Mouse (Mus musculus) mesoderm, embryonic 11.5 days (tissue): ENCODE data around the gene Pcbp4.

ENCODE experiments used
- DNase-seq: peaks from one replicate; pipeline ENCODE4 v3.0.0-alpha.2; 2012; ENCODE audit warnings: low read depth, low spot score

Gene Pcbp4

DNA sequence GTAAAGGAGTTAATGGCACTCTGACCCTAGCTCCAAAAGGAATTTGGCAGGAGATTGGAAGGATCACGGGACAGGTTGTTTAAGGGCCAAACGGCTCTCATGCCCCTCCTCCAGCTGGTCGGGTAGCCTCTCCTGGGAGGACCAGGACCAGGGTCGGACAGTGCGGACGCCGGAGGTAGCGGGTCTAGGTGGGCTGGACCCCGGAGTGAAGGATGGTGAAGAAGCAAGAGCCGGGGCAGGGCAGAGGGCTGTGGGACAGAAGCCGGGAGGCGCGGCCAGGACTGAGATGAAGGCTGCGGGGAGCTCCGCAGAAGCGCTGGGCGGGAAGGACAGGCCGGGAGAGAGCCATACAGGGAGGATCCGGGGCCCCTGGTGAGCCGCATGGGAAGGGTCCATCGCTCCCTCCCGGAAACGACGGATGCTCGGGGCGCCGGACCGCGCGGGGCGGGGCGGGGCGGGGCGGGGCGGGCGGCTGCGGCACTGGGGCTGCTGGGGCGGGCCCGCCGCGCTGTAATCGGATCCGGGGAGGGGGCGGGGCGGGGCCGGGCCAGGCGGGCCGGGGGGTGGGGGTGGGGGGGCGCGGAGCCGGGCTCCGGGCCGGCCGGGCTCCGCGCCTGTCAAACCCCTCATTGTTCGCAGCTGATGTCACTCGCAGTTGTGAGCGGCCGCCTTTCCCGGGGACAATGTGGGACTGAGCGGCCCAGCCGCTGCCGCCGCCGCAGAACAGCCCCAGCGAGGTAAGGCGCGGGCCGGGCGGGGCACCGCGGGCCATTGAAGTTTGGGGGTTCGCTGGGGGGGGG, at the start of gene Pcbp4:
Gene Pcbp4 (plus strand): TSS at position 21 of the 800 bp plus-strand sequence.
- DNase-seq = peak; percentile 79

DNA sequence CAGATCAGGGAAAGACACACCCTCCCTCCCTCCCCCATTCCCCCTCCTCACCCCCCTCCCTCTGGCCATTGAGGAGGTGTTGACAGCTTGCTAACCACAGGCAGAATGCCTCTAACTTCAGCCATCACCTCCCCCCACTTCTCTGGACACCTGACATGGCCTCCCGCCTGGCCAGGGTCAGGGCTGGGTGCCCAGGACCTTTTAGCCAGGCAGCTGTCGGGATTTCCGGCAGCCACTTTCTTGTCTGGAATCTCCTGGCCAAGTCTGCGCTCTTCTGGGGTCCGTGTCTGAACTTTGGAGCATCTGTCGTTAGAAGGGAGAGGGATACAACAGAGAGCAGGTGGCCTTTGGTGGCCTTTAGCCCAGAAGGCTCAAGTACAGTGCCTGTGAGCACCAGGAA, 47.8 kb upstream of the Pcbp4 start:
- no peak for DNase-seq

DNA sequence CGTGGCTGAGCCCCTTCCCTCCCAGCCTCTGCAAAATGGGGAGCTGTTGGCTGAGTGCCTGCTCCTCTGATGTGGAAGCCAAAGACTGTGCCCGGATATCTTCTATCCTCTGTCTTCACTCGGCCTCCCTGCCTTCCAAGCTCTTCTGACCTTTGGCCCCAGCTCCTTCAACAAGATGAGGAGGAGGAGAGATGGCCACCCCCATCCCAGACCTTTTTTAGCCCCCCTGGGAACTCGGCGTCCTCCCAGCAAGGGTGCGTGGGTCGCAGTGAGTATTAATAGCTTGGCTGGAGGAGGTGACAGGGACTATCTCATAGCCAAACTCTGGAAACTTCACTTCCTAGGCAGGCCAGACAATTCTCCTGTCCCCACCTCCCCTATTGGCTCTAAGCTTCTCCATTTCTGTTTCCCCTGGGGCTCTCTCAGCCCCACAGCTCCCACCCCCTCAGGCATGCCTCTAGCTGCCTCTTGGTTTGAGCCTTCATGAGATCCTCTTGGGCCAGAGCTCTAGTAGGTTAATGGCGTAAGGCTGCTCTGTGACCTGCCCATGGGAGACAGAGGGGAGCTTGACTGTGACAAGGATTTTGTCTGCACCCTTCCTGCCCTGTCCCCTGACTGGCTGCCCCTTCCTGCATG, 46.5 kb upstream of the Pcbp4 start:
- no peak for DNase-seq

DNA sequence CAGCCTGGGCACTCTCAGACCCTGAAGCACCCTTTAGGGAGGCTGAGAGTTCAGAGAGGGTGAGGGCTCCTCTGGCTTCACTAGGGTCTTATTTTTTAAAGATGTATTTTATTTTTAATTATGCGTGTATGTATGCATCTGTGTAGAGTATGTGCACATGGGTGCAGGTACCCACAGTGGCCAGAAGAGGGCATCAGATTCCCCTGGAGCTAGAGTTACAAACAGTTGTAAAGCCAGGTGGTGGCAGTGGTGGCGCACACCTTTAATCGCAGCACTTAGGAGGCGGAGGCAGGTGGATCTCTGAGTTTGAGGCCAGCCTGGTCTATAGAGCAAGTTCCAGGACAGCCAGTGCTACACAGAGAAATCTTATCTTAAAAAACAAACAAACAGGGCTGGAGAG, 44.0 kb upstream of the Pcbp4 start:
- DNase-seq = no peak

DNA sequence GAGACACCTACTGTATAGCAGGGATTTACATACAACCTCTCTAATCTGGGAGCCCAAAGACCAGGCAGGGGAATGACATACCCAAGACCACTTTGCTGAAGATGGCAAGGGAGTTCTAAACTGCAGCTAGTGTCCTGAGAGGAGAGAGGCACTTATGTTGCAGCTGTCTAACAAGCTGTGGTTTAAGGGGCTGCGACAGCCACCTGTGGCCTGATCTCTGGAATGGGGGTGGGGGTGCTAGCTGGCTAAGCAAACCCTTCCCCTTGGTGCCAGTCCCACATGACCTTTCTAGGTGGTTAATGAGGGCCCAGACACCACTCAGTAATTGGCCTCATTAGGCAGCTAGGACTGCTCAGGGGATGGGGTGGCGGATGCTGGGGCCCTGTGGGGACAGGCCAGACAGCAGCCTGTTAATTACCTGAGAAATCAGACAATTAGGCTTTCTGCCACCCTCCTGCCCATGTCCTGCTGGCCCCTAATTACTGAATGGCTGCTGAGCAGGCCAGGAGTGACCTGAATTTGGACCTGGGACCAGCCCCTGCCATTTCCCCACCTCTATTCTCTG, 42.9 kb upstream of the Pcbp4 start:
- DNase-seq = no peak

DNA sequence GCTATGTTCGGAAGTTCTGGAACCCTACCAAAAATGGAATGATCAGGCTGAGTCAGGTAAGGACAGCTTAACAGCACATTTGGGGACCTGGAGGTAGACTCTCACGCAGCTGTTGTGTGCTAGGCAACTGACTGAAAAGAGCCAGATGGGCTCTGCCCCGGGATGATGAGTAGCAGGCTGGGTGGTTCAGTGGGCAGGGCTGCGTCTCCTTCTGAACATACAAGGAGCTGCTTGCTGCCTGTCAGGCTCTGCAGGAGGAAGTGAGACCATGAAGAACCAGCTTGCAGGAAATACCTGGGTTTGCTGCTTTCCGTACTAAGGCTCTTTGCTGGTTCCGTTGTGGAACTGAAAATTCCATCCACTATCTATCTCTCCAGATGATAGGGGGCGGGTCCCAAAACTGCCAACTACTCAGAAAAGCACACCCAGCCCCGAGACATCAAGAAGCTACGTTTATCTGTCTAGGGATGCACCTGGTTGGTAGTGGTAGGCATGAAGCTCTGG, 41.9 kb upstream of the Pcbp4 start:
- no peak for DNase-seq

DNA sequence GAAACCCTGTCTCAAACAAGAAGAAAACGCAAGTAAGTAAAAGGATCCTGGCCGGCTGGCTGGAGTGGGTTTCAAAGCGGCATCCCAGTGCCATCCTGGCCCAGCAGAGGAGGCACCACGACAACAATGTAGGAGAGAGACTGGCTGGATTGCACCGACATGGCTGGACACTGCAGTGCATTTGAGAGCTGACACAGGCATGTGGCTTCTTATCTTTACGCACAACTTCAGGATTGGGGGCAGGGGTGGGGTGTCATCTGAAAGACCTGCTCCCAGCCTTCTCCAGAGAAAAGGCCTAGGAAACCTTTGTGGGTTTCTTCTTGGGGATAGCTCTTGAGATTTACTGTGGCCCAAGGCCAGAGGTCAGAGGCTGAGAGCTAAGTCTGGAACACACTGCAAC, 41.4 kb upstream of the Pcbp4 start:
- no peak for DNase-seq

DNA sequence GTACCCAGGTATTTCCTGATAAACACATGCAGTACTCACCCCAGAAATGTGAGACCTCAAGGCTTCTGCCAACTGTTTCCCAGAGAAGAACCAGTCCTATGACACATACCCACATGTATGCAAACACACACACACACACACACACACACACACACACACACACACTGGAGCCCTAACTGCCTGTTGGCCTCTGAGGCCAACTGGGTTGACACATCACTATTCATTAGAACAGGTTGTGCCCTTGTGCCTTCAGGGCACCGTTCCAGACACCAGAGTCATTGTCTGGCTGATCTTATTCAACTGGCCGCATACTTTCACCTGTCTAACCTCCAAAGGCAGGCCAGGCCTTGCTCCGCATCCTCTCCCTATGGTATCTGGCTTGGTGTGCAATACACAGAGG, 40.9 kb upstream of the Pcbp4 start:
- DNase-seq = no peak

DNA sequence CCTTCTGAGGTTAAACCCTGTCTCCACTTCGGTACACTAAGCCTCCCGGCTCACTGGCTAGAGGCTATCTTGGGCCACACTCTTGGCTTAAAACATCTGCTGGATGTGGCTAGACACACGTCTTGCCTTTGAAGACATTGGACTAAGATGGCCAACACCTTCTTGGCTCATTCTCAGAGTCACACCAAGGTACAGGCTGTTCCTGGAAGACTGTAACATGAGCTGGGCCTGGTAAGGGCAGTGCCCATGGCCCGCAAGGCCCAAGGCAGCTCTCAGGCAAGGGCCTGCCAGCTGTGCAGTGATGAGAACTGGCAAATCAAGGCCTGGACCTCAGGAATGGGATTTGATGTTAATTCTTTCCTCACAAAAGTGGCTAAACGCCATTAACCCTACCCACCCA, 39.5 kb upstream of the Pcbp4 start:
- DNase-seq = no peak

DNA sequence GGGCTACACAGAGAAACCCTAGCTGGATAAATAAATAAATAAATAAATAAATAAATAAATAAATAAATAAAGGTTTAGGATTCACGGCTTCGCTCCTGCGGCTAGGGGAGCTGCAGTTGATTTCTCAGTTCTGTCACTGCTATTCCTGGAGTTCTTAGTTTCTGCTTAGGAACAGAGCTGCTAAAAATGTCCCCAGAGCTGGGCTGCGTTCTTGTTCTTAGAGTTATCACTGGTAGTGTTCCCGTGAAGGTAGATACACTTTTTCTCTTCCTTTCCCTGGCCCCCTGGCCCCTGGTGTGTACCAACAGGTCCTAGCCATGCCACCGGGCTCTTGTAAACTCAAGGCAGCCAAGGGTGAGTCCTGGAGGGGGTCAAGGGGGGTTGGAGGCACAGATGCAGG, 36.3 kb upstream of the Pcbp4 start:
- DNase-seq = no peak

DNA sequence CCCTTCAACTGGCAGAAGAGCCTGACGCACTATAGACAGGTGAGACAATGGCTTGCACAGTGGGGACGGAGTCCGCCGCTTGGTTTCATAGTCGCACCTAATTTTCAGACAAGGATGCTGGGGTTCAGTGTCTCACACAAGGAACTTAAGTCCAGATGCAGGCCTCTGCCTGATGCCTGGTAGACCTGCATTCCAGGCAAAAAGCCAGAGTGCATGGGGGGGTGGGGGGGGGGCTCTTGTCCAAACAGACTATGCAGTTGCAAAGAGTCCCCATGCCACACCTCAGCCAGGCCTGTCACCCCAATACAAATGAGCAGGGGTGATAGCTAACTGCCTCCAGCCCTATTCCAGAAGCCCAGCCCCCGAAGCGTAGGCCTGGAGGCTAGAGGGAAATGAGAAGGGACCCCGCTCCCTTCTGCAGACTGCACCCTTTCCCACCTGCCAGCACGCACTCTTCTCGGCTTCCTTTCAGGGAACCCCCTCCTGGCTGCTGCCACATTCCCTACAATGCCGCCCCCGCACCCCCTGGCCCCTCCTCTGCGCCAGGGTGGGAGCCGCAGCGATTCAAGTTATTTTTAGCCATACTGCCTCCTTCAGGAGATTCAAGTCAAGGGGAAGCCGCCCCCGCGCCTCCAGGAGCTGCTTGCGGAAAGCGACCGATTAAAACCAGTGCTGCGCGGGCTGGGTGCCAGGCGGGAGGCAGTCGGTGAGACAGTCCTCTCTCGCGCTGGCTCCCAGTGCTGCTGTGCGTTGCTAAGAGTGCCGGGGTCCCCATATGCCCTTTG, 35.1 kb upstream of the Pcbp4 start:
- DNase-seq = peak; percentile 60

DNA sequence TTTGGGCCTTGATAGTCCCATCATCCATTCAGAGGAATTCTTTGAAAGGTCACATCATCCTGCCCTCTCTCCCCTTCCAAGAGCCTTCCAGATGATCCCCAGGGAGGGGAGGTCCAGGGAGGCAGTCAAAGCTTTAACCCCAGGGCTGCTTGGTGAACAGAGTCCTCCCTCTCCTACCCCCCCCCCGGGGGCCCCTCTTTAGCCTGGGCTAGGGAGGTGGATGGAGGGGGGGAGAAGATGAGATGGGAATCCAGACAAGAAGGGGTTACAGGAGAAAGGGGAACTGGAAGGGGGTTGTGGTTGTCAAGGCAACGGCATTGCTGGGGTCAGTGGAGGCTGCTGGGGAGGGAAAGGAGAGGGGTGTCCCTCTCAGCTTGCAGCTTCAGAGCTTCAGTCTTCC, 32.5 kb upstream of the Pcbp4 start:
- peak; percentile 50 for DNase-seq

DNA sequence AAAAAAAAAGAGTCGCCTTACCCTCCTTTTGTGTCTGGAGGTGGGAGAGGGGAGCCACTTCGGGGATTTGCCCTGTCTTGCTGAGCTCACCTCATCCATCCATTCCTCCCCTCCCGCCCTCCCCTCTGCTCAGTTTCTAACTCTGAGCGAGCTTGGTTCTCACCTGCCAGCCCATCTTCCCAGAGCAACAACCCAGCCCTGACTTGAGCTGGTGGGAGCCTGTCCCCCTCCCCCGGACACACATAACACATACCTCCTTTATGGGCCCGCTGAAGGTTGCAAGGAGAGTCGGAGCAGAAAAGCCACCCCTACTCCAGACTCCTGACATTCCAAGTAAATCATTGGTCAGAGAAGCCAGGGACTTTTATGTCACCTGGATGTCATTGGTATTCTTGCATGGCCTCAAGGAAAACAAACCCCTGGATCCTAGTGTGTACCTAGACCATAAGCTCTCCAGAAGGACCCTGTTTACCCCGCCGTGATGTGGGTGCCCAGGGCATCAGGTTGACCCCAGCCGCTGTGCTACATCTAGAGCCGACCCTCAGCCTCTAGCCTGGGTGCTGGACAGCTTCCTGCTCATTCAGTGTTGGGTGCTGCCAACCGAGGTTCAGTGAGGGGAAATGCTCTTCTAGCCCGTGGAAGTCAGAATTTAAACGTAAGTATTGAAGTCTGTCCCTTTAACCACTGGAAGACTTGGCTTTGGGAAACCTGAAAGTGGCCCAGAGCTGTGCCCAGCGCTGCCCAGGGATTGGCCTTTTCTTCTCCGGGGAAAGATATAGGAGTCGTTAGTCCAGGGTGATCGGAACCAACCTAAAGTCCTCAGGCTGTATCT, 31.8 kb upstream of the Pcbp4 start:
- DNase-seq = no peak

DNA sequence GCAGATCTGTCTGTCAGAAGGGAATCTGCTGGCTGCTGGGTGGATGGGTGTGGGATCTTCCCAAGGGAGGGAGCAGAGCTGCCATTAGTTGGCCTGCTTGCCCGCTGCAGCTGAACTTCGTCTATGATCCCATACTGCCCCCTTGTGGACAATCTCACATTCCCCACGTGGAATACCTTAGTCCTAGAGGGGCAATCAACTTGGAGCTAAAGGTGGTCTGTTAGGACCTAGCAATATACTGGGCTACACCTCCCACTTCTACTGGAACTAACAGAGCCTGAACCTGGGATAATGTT, 31.3 kb upstream of the Pcbp4 start:
- DNase-seq = peak; percentile 94

DNA sequence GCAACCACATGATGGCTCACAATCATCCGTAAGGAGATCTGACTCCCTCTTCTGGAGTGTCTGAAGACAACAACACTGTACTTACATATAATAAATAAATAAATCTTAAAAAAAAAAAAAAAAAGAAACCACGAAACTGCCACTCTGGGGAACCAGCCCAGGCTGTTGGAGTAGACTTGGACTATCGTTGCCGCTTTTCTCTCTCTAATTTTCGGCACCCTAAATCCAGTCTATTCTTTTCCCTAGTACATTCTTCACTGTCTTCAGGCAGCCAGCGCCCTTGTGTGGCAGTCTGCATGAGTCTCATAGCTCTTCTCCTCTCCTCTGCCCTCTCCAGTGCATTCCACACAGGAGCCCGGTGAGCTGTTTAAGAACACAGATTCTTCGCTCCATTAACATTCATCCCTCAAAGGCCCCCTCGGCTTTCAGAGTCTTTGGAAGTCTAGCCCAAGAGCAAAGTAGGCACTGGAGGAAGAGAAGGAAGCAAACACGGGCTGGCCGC, 24.3 kb upstream of the Pcbp4 start:
- no peak for DNase-seq

DNA sequence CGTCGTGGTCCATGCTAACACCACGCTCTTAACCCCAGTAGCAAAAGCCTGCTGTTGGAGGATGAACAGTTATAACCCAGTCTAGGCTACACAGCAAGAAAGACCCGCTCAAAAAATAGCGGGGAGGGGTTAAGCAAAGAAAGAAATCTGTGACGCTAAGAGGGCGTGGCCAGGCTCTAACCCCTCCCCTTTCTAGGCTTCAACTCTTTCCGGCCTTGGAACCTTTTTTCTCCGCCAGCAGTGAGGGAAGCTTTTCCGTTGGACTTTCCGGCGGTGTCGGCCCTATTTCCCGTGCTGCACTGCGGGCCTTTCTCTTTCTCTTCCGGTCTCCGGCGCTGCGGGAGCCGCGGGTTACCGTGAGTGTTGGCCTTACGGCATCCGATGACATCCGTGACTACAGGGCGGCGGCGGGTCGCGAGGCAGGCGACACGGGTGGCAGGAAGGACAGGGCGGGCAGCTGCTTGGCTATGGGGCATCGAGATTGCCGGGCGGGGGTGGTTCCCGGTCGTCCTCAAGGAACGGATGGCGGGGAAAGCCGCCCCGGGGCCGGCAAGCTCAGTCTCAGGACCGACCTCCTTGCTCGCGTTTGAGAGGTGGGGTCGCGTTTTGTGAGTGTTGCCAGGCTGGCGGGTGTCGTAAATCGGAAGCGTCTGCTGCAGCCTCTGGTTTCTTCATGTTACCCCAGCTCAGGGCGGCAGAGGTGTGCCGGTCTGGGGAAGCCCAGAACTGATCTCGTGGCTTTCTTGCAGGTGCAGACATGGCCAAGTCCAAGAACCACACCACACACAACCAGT, 23.7 kb upstream of the Pcbp4 start, which contains the start of gene Rpl29:
Gene Rpl29 (plus strand): TSS at position 234 of the 794 bp plus-strand sequence.
- peak; percentile 96 for DNase-seq

DNA sequence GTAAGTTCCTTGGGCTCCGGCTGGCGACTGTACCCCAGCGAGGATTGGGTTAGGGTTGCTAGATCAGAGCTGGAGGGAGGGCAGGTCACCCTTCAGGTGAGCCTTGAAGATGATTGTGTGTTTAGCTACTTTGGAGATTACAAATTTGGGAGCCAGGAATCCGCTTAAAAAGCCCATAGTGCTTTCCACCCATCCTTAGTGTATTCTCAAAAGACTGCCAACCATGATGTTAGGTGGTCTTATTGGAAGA, 23.2 kb upstream of the Pcbp4 start:
- DNase-seq = no peak

DNA sequence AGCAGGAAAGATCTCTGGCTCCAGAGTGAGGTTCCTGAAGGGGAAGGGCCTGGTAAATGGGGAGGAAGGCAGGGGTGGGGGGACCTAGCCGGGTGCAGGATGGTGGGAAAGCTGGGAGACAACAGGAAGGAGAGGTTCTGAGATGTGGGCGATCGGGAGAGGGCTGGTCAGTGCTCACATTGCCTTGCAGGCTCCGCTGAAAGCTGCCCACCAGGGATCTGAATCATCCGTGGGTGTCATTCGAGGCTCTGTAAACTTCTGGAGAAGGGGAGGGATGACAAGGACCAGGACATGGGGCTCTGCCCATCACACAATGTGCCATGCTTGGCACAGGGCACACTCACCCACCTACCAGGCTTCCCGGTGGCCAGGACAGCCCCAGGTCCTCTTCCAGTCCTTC, 19.7 kb upstream of the Pcbp4 start:
- DNase-seq = no peak

DNA sequence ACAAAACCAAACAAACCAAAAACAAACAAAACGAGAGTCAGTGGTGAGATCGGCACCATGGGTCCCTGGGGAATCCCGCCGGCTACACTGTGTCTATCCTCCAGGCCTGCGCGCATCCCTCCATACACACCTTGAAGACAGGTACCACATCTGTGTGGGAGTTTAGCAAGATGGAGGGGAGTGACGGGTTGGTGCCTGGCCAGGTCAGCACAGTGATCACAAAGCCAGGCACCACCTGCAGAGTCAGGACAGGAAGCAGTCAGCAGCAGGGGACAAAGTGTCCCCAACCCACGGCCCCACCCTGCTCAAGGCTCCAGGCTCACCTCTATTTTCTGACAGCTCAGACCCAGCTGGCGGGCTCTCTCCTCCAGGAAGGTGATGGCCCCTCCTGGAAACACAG, 16.5 kb upstream of the Pcbp4 start:
- no peak for DNase-seq

DNA sequence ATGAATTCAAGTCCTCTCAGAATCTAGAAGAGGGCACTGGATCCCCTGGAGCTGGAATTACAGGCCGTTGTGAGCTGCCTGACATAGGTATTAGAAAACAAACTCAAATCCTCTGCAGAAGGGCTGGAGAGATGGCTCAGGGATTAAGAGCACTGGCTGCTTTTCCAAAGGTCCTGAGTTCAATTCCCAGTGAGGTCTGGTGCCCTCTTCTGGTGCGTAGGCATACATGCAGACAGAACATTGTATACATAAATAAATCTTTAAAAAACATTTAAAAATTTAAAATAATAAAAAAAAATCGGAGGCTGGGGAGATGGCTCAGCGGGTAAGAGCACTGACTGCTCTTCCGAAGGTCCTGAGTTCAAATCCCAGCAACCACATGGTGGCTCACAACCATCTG, 10.4 kb upstream of the Pcbp4 start:
- no peak for DNase-seq

DNA sequence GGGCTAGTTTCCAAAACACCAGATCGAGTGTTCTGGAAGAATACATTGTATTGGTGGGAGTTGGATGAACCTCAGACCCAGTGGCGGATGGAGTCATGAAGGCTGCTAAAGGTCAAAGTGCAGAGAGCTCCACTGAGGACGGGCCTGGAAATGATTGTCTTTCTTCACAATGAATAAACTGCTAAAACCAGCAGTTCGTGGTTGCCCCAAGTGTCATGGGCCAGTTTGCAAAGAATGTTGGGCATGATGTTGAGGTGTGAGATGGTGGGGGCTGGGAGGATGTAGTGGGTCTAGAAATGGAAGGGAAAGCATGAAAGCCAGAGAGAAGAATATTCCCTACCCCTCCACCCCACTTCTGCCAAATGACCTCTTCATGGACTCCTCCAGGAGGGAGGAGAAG, 8.3 kb upstream of the Pcbp4 start:
- no peak for DNase-seq
